Mouse (Mus musculus): ENCODE data around the gene 2010300C02Rik. TPM values are rescaled to one million over a fixed set of nuclear protein-coding genes. Genes with fewer than 3 reads are reported as not detected.

Gene 2010300C02Rik
- polyA plus RNA-seq, 1 experiment from 2014 or later = 6.5 TPM

DNA sequence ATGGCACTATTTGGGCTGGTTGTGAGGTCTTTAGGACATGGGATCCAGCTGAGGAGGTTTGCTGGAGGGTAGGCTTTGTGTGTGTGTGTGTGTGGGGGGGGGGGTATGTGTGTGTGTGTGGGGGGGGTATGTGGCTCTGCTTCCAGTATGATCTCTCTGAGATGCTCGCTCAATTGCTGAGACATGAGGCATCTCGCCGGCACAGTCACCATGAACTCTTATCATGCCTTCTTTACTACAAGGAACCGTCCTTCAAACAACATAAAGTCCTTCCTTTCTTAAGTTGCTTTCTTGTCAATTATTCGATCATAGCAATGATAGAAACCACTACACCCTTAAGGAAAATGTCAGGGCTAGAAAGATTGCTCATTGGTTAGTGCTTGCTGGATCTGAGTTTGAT lies 8.8 kb downstream of the 2010300C02Rik start:
- Histone ChIP-seq H3K27ac (ENCODE audit: poor library complexity, severe bottlenecking) (no peak overlapping the region), H3K9ac (no peak overlapping the region), H3K4me2 (no peak overlapping the region), H3K36me3 (no peaks in the 10 kb centered on the region), H3K9me3 (replicated peaks) (no peaks in the 10 kb centered on the region), H3K27me3 (replicated peaks) (0 out of 2 replicates have a peak, but pooled peaks cover 3% of the 10 kb centered on the region), H3K4me3 (no peak overlapping the region), H3K4me1 (replicated peaks) (no peaks in the 10 kb centered on the region)
- 89% methylated on average over 5 of the region's 5 CpGs for WGBS
- no peak for ATAC-seq (ENCODE audit: insufficient number of reproducible peaks, low FRiP score)

- ATAC-seq (ENCODE audit: insufficient number of reproducible peaks, low FRiP score) = no peak
- Histone ChIP-seq H3K9ac (no peak overlapping the region), H3K4me1 (replicated peaks) (no peaks in the 10 kb centered on the region), H3K4me3 (no peak overlapping the region), H3K4me2 (no peak overlapping the region), H3K27me3 (replicated peaks) (0 out of 2 replicates have a peak, but pooled peaks cover under 1% of the 10 kb centered on the region), H3K36me3 (no peaks in the 10 kb centered on the region), H3K9me3 (replicated peaks) (no peaks in the 10 kb centered on the region), H3K27ac (ENCODE audit: poor library complexity, severe bottlenecking) (no peak overlapping the region)
- WGBS = 77% methylated on average over 8 of the region's 8 CpGs
Measured at GRCm38 (mm10) chr1:37709736-37710135, 10.1 kb downstream of the 2010300C02Rik start.

DNA sequence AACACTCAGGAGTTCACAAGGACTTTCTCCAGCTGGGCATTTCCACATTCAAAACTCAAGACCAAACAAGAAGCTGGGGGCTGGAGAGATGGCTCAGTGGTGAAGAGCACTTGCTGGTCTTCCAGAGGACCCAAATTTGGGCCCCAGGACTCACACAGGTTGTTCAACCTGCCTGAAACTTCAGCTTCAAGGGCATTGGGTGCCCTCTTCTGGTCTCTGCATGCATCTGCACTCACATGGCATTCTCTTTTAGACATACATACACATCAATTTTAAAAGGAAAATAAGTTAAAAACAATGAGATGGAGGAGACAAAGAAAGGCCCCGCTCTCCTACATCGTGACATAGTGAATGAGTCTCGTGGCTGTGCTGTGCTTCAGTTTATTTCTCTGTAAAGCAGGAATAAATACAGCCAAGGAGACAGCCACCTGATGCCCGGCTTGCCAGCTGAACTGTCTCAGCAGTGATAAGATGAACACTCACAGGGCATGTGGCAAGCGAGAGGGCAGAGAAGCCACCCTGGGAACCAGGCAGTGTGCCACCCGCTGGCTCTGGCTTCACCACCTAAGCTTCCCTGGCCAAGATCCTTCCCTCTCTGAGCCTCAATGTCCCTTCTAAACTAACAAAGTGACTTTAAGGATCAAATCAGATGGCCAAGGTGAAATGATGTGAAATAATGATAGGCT lies 11.5 kb downstream of the 2010300C02Rik start:
- Histone ChIP-seq H3K4me2 (no peak overlapping the region), H3K27ac (ENCODE audit: poor library complexity, severe bottlenecking) (no peak overlapping the region), H3K9me3 (replicated peaks) (no peaks in the 10 kb centered on the region), H3K27me3 (replicated peaks) (no peaks in the 10 kb centered on the region), H3K36me3 (no peaks in the 10 kb centered on the region), H3K4me3 (no peak overlapping the region), H3K9ac (no peak overlapping the region), H3K4me1 (replicated peaks) (no peaks in the 10 kb centered on the region)
- 80% methylated on average over 6 of the region's 6 CpGs for WGBS
- ATAC-seq (ENCODE audit: insufficient number of reproducible peaks, low FRiP score) = no peak

GRCm38 (mm10) chr1:37702326-37702725 lies 17.6 kb downstream of the 2010300C02Rik start:
- H3K4me2 ChIP-seq = no peak overlapping the region
- H3K4me1 ChIP-seq (replicated peaks) = peaks cover 21% of the 10 kb centered on the region
- no peaks in the 10 kb centered on the region for H3K9me3 ChIP-seq (replicated peaks)
- no peak overlapping the region for H3K4me3 ChIP-seq
- H3K9ac ChIP-seq = no peak overlapping the region
- no peak for ATAC-seq (ENCODE audit: insufficient number of reproducible peaks, low FRiP score)
- H3K27me3 ChIP-seq (replicated peaks) = no peaks in the 10 kb centered on the region
- H3K27ac ChIP-seq (ENCODE audit: poor library complexity, severe bottlenecking) = no peak overlapping the region
- WGBS = 55% methylated on average over 4 of the region's 4 CpGs
- no peaks in the 10 kb centered on the region for H3K36me3 ChIP-seq

DNA sequence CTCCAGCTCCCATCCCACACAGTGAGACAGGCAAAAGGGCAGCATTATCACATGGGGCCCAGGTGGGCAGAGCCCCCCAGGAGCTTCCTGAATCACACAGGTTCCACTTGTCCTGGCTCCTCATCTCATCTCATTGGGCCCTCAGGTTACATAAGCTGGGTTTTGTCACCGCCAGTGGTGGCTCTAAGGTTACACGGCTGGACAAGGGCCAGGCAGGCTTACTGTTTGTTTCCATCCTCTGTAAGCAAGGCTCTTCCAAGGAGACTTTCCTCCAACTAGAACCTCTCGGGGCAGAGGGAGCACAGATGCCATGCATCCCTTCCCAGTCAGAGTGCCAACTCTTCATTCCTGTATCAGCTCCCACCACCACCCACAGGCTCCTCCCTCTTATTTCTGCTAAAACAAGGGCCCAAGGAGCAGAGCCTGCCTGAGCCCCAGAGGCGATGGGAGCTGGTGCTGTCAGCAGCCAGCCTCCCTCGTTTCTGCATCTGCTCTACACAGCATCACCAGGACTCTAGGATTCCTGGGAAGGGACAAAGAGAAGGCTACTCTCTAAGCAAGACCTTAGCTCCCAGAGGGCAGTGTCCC lies 20.9 kb downstream of the 2010300C02Rik start:
- peaks cover 51% of the 10 kb centered on the region for H3K4me1 ChIP-seq (replicated peaks)
- no peaks in the 10 kb centered on the region for H3K9me3 ChIP-seq (replicated peaks)
- WGBS = 51% methylated on average over 5 of the region's 5 CpGs
- no peaks in the 10 kb centered on the region for H3K27me3 ChIP-seq (replicated peaks)
- no peak overlapping the region for H3K9ac ChIP-seq
- no peak overlapping the region for H3K4me3 ChIP-seq
- no peaks in the 10 kb centered on the region for H3K36me3 ChIP-seq
- H3K27ac ChIP-seq (ENCODE audit: poor library complexity, severe bottlenecking) = peak overlapping the region; percentile 70
- 0 out of 2 replicates have a peak, but pooled peaks have one; percentile 36 for ATAC-seq (ENCODE audit: insufficient number of reproducible peaks, low FRiP score)
- H3K4me2 ChIP-seq = no peak overlapping the region

- H3K4me3 ChIP-seq = no peak overlapping the region
- no peak overlapping the region for H3K9ac ChIP-seq
- no peaks in the 10 kb centered on the region for H3K36me3 ChIP-seq
- peaks cover 51% of the 10 kb centered on the region for H3K4me1 ChIP-seq (replicated peaks)
- peak; percentile 73 for ATAC-seq (ENCODE audit: insufficient number of reproducible peaks, low FRiP score)
- 51% methylated on average over 8 of the region's 8 CpGs for WGBS
- H3K27me3 ChIP-seq (replicated peaks) = no peaks in the 10 kb centered on the region
- H3K27ac ChIP-seq (ENCODE audit: poor library complexity, severe bottlenecking) = peak overlapping the region; percentile 70
- no peak overlapping the region for H3K4me2 ChIP-seq
- H3K9me3 ChIP-seq (replicated peaks) = no peaks in the 10 kb centered on the region
Measured at GRCm38 (mm10) chr1:37698186-37698839, 21.6 kb downstream of the 2010300C02Rik start.

- 74% methylated on average over 3 of the region's 3 CpGs for WGBS
- Histone ChIP-seq H3K27ac (ENCODE audit: poor library complexity, severe bottlenecking) (no peak overlapping the region), H3K4me2 (no peak overlapping the region), H3K27me3 (replicated peaks) (no peaks in the 10 kb centered on the region), H3K9ac (no peak overlapping the region), H3K9me3 (replicated peaks) (no peaks in the 10 kb centered on the region), H3K4me3 (no peak overlapping the region), H3K36me3 (no peaks in the 10 kb centered on the region), H3K4me1 (replicated peaks) (peaks cover 51% of the 10 kb centered on the region)
- no peak for ATAC-seq (ENCODE audit: insufficient number of reproducible peaks, low FRiP score)
Measured at GRCm38 (mm10) chr1:37696918-37697317, 23.0 kb downstream of the 2010300C02Rik start.

DNA sequence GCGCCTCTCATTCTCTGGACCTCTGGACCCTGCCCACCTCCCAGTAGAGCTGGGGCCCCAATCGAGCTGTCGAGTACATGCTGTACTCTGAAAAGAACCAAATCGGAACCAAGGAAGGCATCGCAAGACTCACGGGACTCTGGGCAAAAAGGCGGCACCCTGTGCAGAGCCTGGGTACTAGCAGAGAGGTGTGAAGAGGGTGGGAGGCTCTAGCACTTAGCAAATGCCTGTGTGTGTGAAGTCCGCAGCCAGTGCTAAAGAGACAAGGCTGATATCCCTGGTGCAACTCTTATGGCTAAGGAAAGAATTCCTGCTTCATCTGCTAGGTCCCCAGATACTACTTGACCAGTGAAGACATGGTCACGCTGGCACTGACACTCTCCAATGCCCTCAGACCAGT lies 24.2 kb downstream of the 2010300C02Rik start:
- no peak overlapping the region for H3K27ac ChIP-seq (ENCODE audit: poor library complexity, severe bottlenecking)
- no peaks in the 10 kb centered on the region for H3K27me3 ChIP-seq (replicated peaks)
- no peaks in the 10 kb centered on the region for H3K9me3 ChIP-seq (replicated peaks)
- H3K4me2 ChIP-seq = no peak overlapping the region
- H3K9ac ChIP-seq = no peak overlapping the region
- peaks cover 51% of the 10 kb centered on the region for H3K4me1 ChIP-seq (replicated peaks)
- no peak overlapping the region for H3K4me3 ChIP-seq
- ATAC-seq (ENCODE audit: insufficient number of reproducible peaks, low FRiP score) = peak; percentile 19; the same call in 1 of the 2 replicates
- no peaks in the 10 kb centered on the region for H3K36me3 ChIP-seq
- WGBS = 66% methylated on average over 9 of the region's 9 CpGs

DNA sequence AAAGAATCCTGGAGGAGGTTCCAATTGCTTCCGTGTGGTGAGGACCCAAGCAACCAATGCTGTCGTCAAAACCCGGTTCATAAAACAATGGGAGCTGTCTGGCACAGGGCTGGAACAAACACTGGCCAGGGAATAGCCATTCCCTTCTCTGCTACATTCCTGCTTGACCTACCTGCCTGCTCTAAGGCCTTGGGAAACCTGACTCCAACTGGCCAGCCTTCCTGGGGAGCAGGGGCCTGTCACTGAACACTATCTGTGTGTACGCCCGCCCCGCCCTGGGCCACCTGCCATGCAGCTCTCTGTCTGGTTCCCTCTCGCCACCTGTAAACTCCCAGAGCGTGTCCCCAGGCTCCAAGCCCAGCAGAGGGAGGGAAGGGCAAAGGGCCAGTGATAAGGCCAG lies 25.5 kb downstream of the 2010300C02Rik start:
- Histone ChIP-seq H3K4me2 (no peak overlapping the region), H3K36me3 (no peaks in the 10 kb centered on the region), H3K9me3 (replicated peaks) (no peaks in the 10 kb centered on the region), H3K4me1 (replicated peaks) (peaks cover 49% of the 10 kb centered on the region), H3K4me3 (no peak overlapping the region), H3K27ac (ENCODE audit: poor library complexity, severe bottlenecking) (peak overlapping the region; percentile 18; the same call in 1 of the 2 replicates), H3K9ac (no peak overlapping the region), H3K27me3 (replicated peaks) (no peaks in the 10 kb centered on the region)
- 30% methylated on average over 8 of the region's 8 CpGs for WGBS
- no peak for ATAC-seq (ENCODE audit: insufficient number of reproducible peaks, low FRiP score)

GRCm38 (mm10) chr1:37691179-37691578 lies 28.7 kb downstream of the 2010300C02Rik start:
- H3K9ac ChIP-seq = no peak overlapping the region
- WGBS = 38% methylated on average over 8 of the region's 8 CpGs
- H3K4me1 ChIP-seq (replicated peaks) = peaks cover 41% of the 10 kb centered on the region
- no peak overlapping the region for H3K4me3 ChIP-seq
- no peak overlapping the region for H3K4me2 ChIP-seq
- ATAC-seq (ENCODE audit: insufficient number of reproducible peaks, low FRiP score) = no peak
- no peaks in the 10 kb centered on the region for H3K9me3 ChIP-seq (replicated peaks)
- no peak overlapping the region for H3K27ac ChIP-seq (ENCODE audit: poor library complexity, severe bottlenecking)
- H3K36me3 ChIP-seq = no peaks in the 10 kb centered on the region
- no peaks in the 10 kb centered on the region for H3K27me3 ChIP-seq (replicated peaks)

GRCm38 (mm10) chr1:37690665-37691064 lies 29.2 kb downstream of the 2010300C02Rik start:
- H3K27me3 ChIP-seq (replicated peaks) = no peaks in the 10 kb centered on the region
- WGBS = 75% methylated on average over 5 of the region's 5 CpGs
- H3K9ac ChIP-seq = no peak overlapping the region
- H3K36me3 ChIP-seq = no peaks in the 10 kb centered on the region
- no peak overlapping the region for H3K4me2 ChIP-seq
- H3K4me3 ChIP-seq = no peak overlapping the region
- H3K9me3 ChIP-seq (replicated peaks) = no peaks in the 10 kb centered on the region
- H3K4me1 ChIP-seq (replicated peaks) = peaks cover 36% of the 10 kb centered on the region
- no peak for ATAC-seq (ENCODE audit: insufficient number of reproducible peaks, low FRiP score)
- H3K27ac ChIP-seq (ENCODE audit: poor library complexity, severe bottlenecking) = no peak overlapping the region
